Mouse (Mus musculus) hindbrain, embryonic 13.5 days (tissue): Measurements from ENCODE around the gene Galr3. TPM values are rescaled to one million over a fixed set of nuclear protein-coding genes. Genes with fewer than 3 reads are reported as not detected.
A peak's percentile ranks its signal among the peaks of the same experiment; 100 is the strongest.

Experiments
- ATAC-seq: fragments of 200-750 bp; cut with Nextera tagmentation; 2 replicates; pipeline ENCODE4 v1.8.0; 2017; ENCODE audit warnings: moderate TSS enrichment; ENCODE audit not compliant: low FRiP score
- H3K27ac ChIP-seq: fragments of 300-500 bp; sonication (generic); 2 replicates; pipeline ENCODE4 v1.5.1; 2015; ENCODE audit warnings: inconsistent platforms, mild to moderate bottlenecking, moderate library complexity
- H3K27me3 ChIP-seq: fragments of 300-500 bp; sonication (generic); 2 replicates; pipeline ENCODE4 v1.6.1; 2015; ENCODE audit warnings: mild to moderate bottlenecking, inconsistent platforms
- H3K36me3 ChIP-seq: fragments of 300-500 bp; sonication (generic); 2 replicates; pipeline ENCODE4 v1.6.1; 2015; ENCODE audit warnings: mild to moderate bottlenecking, inconsistent platforms
- H3K4me1 ChIP-seq: fragments of 300-500 bp; sonication (generic); replicated peaks from 2 replicates; pipeline ENCODE4 v1.6.1; 2015; ENCODE audit warnings: inconsistent platforms
- H3K4me2 ChIP-seq: fragments of 300-500 bp; sonication (generic); 2 replicates; pipeline ENCODE4 v1.6.1; 2015; ENCODE audit warnings: inconsistent platforms, mild to moderate bottlenecking, moderate library complexity
- H3K4me3 ChIP-seq: fragments of 300-500 bp; sonication (generic); 2 replicates; pipeline ENCODE4 v1.5.1; 2015; ENCODE audit warnings: mild to moderate bottlenecking, inconsistent platforms
- H3K9ac ChIP-seq: fragments of 300-500 bp; sonication (generic); 2 replicates; pipeline ENCODE4 v1.6.1; 2015; ENCODE audit warnings: mild to moderate bottlenecking, inconsistent platforms
- H3K9me3 ChIP-seq: fragments of 300-500 bp; sonication (generic); 2 replicates; pipeline ENCODE4 v1.6.1; 2016; ENCODE audit warnings: inconsistent platforms
- WGBS: fragments of 180-500 bp; shearing (Covaris S2); methylation state at CpG from one replicate; pipeline ENCODE4 v1.1.7; 2015; 5-methylcytosine and 5-hydroxymethylcytosine counted together
- polyA plus RNA-seq: library from polyadenylated mRNA; unstranded; fragments of >200 nt; fragmentation: Nextera tagmentation; extraction: Ambion mirVana; gene quantifications from 2 replicates; pipeline ENCODE4 v1.2.1, GENCODE M21; 2015

Galr3 gene
- polyA plus RNA-seq, result 0.17 TPM in 1 of 2 replicates, not detected in the other

GRCm38 (mm10) chr15:79041585-79041984 lies at the start of gene Galr3:
Gene Galr3 (plus strand): TSS chr15:79041885.
- Histone ChIP-seq H3K27me3 (peaks cover 61% of the 10 kb centered on the region), H3K4me2 (peak within 1 kb of the TSS; percentile 85), H3K36me3 (peaks cover 4% of the 10 kb centered on the region; the same call in 1 of the 2 replicates), H3K27ac (no peak within 1 kb of the TSS), H3K4me3 (peak within 1 kb of the TSS; percentile 58), H3K4me1 (peaks cover 43% of the 10 kb centered on the region), H3K9me3 (no peaks in the 10 kb centered on the region), H3K9ac (peak within 1 kb of the TSS; percentile 75)
- 78% methylated on average over 6 of the region's 6 CpGs for WGBS
- no peak for ATAC-seq

- Histone ChIP-seq H3K36me3 (peaks cover 88% of the 10 kb centered on the region), H3K27ac (no peak overlapping the region), H3K4me1 (peaks cover 16% of the 10 kb centered on the region), H3K4me3 (no peak overlapping the region), H3K4me2 (no peak overlapping the region), H3K9me3 (no peaks in the 10 kb centered on the region), H3K27me3 (no peaks in the 10 kb centered on the region), H3K9ac (no peak overlapping the region)
- ATAC-seq, result no peak
- WGBS, result 92% methylated on average over 7 of the region's 7 CpGs
These were observed 49.5 kb upstream of the Galr3 start for GRCm38 (mm10) chr15:78992235-78992634.

GRCm38 (mm10) chr15:78992925-78993324 lies 48.8 kb upstream of the Galr3 start:
- Histone ChIP-seq H3K36me3 (peaks cover 85% of the 10 kb centered on the region), H3K27ac (no peak overlapping the region), H3K9me3 (no peaks in the 10 kb centered on the region), H3K4me3 (no peak overlapping the region), H3K4me2 (no peak overlapping the region), H3K9ac (no peak overlapping the region), H3K27me3 (no peaks in the 10 kb centered on the region), H3K4me1 (peaks cover 10% of the 10 kb centered on the region)
- ATAC-seq, result no peak
- 96% methylated on average over 24 of the region's 24 CpGs for WGBS

- WGBS, result 95% methylated on average over 4 of the region's 4 CpGs
These were observed 45.8 kb upstream of the Galr3 start for GRCm38 (mm10) chr15:78995916-78996315.

GRCm38 (mm10) chr15:78996663-78997062 lies 45.0 kb upstream of the Galr3 start:
- Histone ChIP-seq H3K36me3 (peaks cover 81% of the 10 kb centered on the region), H3K9ac (no peak overlapping the region), H3K27ac (no peak overlapping the region), H3K27me3 (no peaks in the 10 kb centered on the region), H3K9me3 (no peaks in the 10 kb centered on the region), H3K4me1 (no peaks in the 10 kb centered on the region; the same call in 1 of the 2 replicates), H3K4me3 (no peak overlapping the region), H3K4me2 (no peak overlapping the region)
- no peak for ATAC-seq
- 87% methylated on average over 3 of the region's 3 CpGs for WGBS

More at GRCm38 (mm10) chr15:78995916-78996315, 45.8 kb upstream of the Galr3 start:
- H3K4me2 ChIP-seq, result no peak overlapping the region
- H3K4me3 ChIP-seq, result no peak overlapping the region
- no peak overlapping the region for H3K27ac ChIP-seq
- H3K9me3 ChIP-seq, result no peaks in the 10 kb centered on the region
- peaks cover 81% of the 10 kb centered on the region for H3K36me3 ChIP-seq
- H3K4me1 ChIP-seq, result no peaks in the 10 kb centered on the region; the same call in 1 of the 2 replicates
- no peaks in the 10 kb centered on the region for H3K27me3 ChIP-seq
- H3K9ac ChIP-seq, result no peak overlapping the region
- no peak for ATAC-seq

- no peak for ATAC-seq
- H3K36me3 ChIP-seq, result peaks cover 79% of the 10 kb centered on the region
These were observed 43.3 kb upstream of the Galr3 start for GRCm38 (mm10) chr15:78998348-78998747.

GRCm38 (mm10) chr15:78999586-78999985 lies 42.1 kb upstream of the Galr3 start:
- 88% methylated on average over 11 of the region's 11 CpGs for WGBS
- Histone ChIP-seq H3K9me3 (no peaks in the 10 kb centered on the region), H3K4me2 (no peak overlapping the region), H3K4me1 (no peaks in the 10 kb centered on the region; the same call in 1 of the 2 replicates), H3K36me3 (peaks cover 79% of the 10 kb centered on the region), H3K4me3 (no peak overlapping the region), H3K27me3 (no peaks in the 10 kb centered on the region), H3K9ac (no peak overlapping the region), H3K27ac (no peak overlapping the region)
- ATAC-seq, result no peak

More at GRCm38 (mm10) chr15:78998348-78998747, 43.3 kb upstream of the Galr3 start:
- Histone ChIP-seq H3K4me1 (no peaks in the 10 kb centered on the region; the same call in 1 of the 2 replicates), H3K9ac (no peak overlapping the region; the same call in 1 of the 2 replicates), H3K9me3 (no peaks in the 10 kb centered on the region), H3K4me2 (no peak overlapping the region), H3K4me3 (no peak overlapping the region), H3K27me3 (no peaks in the 10 kb centered on the region), H3K27ac (no peak overlapping the region)
- WGBS, result 64% methylated on average over 8 of the region's 8 CpGs

GRCm38 (mm10) chr15:79000357-79000791 lies 41.3 kb upstream of the Galr3 start:
- 80% methylated on average over 7 of the region's 7 CpGs for WGBS
- H3K9ac ChIP-seq, result no peak overlapping the region
- H3K36me3 ChIP-seq, result peaks cover 79% of the 10 kb centered on the region
- no peak overlapping the region for H3K27ac ChIP-seq
- no peak overlapping the region for H3K4me3 ChIP-seq
- no peaks in the 10 kb centered on the region for H3K27me3 ChIP-seq
- no peak overlapping the region for H3K4me2 ChIP-seq
- no peaks in the 10 kb centered on the region; the same call in 1 of the 2 replicates for H3K4me1 ChIP-seq
- no peaks in the 10 kb centered on the region for H3K9me3 ChIP-seq
- ATAC-seq, result no peak

- H3K27me3 ChIP-seq, result no peaks in the 10 kb centered on the region
- ATAC-seq, result no peak
These were observed 40.1 kb upstream of the Galr3 start for GRCm38 (mm10) chr15:79001559-79001958.

GRCm38 (mm10) chr15:79002036-79002435 lies 39.6 kb upstream of the Galr3 start:
- Histone ChIP-seq H3K9me3 (no peaks in the 10 kb centered on the region), H3K9ac (no peak overlapping the region), H3K4me2 (no peak overlapping the region), H3K36me3 (peaks cover 79% of the 10 kb centered on the region), H3K4me1 (no peaks in the 10 kb centered on the region; the same call in 1 of the 2 replicates), H3K4me3 (no peak overlapping the region), H3K27me3 (no peaks in the 10 kb centered on the region), H3K27ac (no peak overlapping the region)
- WGBS, result 52% methylated on average over 19 of the region's 19 CpGs
- no peak for ATAC-seq

More at GRCm38 (mm10) chr15:79001559-79001958, 40.1 kb upstream of the Galr3 start:
- Histone ChIP-seq H3K4me1 (no peaks in the 10 kb centered on the region; the same call in 1 of the 2 replicates), H3K36me3 (peaks cover 79% of the 10 kb centered on the region), H3K9me3 (no peaks in the 10 kb centered on the region), H3K27ac (no peak overlapping the region), H3K9ac (no peak overlapping the region), H3K4me3 (no peak overlapping the region), H3K4me2 (no peak overlapping the region)
- 94% methylated on average over 5 of the region's 5 CpGs for WGBS

GRCm38 (mm10) chr15:79003079-79003478 lies 38.6 kb upstream of the Galr3 start:
- Histone ChIP-seq H3K9me3 (no peaks in the 10 kb centered on the region), H3K27ac (no peak overlapping the region), H3K4me2 (no peak overlapping the region), H3K36me3 (peaks cover 81% of the 10 kb centered on the region), H3K4me1 (no peaks in the 10 kb centered on the region; the same call in 1 of the 2 replicates), H3K4me3 (no peak overlapping the region), H3K9ac (no peak overlapping the region), H3K27me3 (no peaks in the 10 kb centered on the region)
- 87% methylated on average over 3 of the region's 3 CpGs for WGBS
- ATAC-seq, result no peak

GRCm38 (mm10) chr15:79005581-79005980 lies 36.1 kb upstream of the Galr3 start:
- no peaks in the 10 kb centered on the region for H3K9me3 ChIP-seq
- no peak overlapping the region for H3K27ac ChIP-seq
- 88% methylated on average over 9 of the region's 9 CpGs for WGBS
- H3K4me3 ChIP-seq, result no peak overlapping the region
- H3K4me1 ChIP-seq, result peaks cover 6% of the 10 kb centered on the region; the same call in 1 of the 2 replicates
- H3K4me2 ChIP-seq, result no peak overlapping the region
- ATAC-seq, result no peak
- no peaks in the 10 kb centered on the region for H3K27me3 ChIP-seq
- H3K36me3 ChIP-seq, result peaks cover 66% of the 10 kb centered on the region
- no peak overlapping the region for H3K9ac ChIP-seq

GRCm38 (mm10) chr15:79006638-79007037 lies 35.0 kb upstream of the Galr3 start:
- H3K27me3 ChIP-seq, result no peaks in the 10 kb centered on the region
- no peak for ATAC-seq
- H3K9me3 ChIP-seq, result no peaks in the 10 kb centered on the region
- H3K27ac ChIP-seq, result no peak overlapping the region
- no peak overlapping the region for H3K9ac ChIP-seq
- 76% methylated on average over 3 of the region's 3 CpGs for WGBS
- no peak overlapping the region for H3K4me2 ChIP-seq
- peaks cover 55% of the 10 kb centered on the region for H3K36me3 ChIP-seq
- peaks cover 11% of the 10 kb centered on the region for H3K4me1 ChIP-seq
- H3K4me3 ChIP-seq, result no peak overlapping the region
